Mouse (Mus musculus): Measurements from ENCODE around the gene Rnd1.

The Rnd1 gene

GRCm38 (mm10) chr15:98615751-98616150 is 61.5 kb downstream of the Rnd1 start:
- no peak for DNase-seq (ENCODE audit: low read depth in 2 of 2, low spot score in 2 of 2)

GRCm38 (mm10) chr15:98614971-98615370 is 62.3 kb downstream of the Rnd1 start:
- DNase-seq (ENCODE audit: low read depth in 2 of 2, low spot score in 2 of 2), result no peak

GRCm38 (mm10) chr15:98614551-98614950 is 62.7 kb downstream of the Rnd1 start:
- no peak for DNase-seq (ENCODE audit: low read depth in 2 of 2, low spot score in 2 of 2)

Data from CD8-positive naive resting alpha-beta T cell, adult 2 months (primary cell).